Mouse (Mus musculus) adrenal gland, postnatal 14 days (tissue): Measurements from ENCODE around the gene Olfr808. TPM values are rescaled to one million over a fixed set of nuclear protein-coding genes. Genes with fewer than 3 reads are reported as not detected.

Experiments used
- DNase-seq: peaks from one replicate; pipeline ENCODE4 v3.0.0; 2021; ENCODE audit warnings: mixed read lengths
- long read RNA-seq, 2 experiments: library from polyadenylated mRNA; stranded (forward); transcript quantifications; one replicate each; pipeline ENCODE4 v2.0.0; 2021
- microRNA-seq, 2 experiments: library from miRNA; unstranded; fragments of <30 nt; microRNA quantifications; one replicate each; pipeline ENCODE4 v1.2.0; 2021
- total RNA-seq: library from RNA; stranded (reverse); gene quantifications from 2 replicates; pipeline ENCODE4 v1.2.3, GENCODE M21; 2021

Gene Olfr808
- total RNA-seq = not detected in 2 replicates
- long read RNA-seq, experiment 1 = 0 reads
- long read RNA-seq, experiment 2 = 0 reads

DNA sequence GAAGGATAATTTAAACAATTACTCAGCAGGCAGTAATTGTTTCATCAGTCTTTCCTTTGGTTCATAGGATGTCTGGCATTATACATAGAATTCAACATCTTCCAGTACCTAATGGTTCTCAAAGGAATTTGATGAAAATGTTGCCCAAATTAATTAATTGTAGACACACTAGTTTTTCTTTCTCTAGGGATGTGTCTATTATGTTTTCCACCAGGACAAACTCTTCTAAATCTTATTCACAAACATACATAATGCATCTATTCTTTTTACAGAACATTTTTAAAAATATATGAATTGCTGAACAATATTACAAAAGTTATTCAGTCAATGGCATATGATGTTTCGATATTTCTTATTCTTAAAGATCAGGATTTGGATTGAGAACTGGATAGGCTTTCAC, at the start of gene Olfr808:
TSS of gene Olfr808 (plus strand) at position 301 of the 400 bp plus-strand sequence.
- no peak for DNase-seq

DNA sequence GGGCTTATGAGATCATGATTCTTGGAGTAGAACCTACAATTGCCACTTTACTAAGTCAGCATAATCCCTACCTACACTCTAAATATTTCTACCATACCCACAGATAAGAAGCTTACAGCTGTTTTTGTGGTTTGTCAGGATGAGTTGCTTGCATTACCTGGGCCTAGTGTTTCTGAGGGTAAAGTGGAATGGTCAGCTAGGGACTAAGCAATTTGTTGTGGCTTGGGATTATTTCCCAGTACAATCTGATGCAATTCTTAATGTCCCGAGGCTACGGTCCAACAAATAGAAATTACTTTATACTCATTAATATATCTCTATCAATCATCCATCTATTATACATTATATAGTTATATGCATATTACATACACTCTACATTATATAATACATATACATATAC, 36.0 kb upstream of the Olfr808 start, which contains the start of gene Olfr805:
TSS of gene Olfr805 (minus strand) at position 101 of the 400 bp plus-strand sequence.
- no peak for DNase-seq

DNA sequence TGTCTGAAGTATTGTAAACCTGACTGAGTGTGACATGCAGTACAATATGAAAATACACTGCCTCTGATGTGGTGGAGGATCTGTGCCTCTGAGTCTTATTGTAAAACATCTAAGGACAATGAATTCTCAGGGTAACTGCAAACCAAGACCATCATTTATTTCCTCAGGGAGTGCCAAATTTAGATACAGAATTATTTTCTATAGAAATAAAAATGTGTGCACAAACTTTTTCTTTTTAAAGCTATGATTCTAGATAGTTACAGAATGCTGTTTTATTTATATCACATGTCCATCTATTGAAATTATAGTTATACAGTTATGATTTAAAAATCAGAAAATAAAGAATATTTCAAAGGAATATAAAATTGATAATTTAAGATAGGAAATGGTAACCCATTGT, 23.5 kb upstream of the Olfr808 start, which contains the start of gene Olfr806:
TSS of gene Olfr806 (minus strand) at position 101 of the 400 bp plus-strand sequence.
- no peak for DNase-seq

DNA sequence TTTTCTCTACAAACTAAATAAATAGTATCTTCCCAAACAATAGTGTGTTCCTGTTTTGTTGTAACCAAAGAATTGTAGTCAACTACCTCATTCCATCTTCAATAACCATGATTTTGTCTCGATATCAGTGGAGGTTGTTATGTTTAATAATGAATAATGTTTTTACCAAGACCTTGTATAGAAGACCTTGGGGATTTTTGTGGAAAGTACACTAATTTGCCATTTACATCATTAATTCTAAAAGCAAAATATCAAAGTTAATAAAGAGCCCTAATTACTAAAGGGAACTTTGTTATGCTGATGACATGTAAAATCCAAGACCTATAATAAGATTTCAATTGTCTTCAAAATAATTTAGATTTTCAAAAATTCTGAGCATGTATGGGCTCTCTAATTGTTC, 7.6 kb upstream of the Olfr808 start, which contains the start of gene Olfr807:
TSS of gene Olfr807 (minus strand) at position 101 of the 400 bp plus-strand sequence.
- no peak for DNase-seq

DNA sequence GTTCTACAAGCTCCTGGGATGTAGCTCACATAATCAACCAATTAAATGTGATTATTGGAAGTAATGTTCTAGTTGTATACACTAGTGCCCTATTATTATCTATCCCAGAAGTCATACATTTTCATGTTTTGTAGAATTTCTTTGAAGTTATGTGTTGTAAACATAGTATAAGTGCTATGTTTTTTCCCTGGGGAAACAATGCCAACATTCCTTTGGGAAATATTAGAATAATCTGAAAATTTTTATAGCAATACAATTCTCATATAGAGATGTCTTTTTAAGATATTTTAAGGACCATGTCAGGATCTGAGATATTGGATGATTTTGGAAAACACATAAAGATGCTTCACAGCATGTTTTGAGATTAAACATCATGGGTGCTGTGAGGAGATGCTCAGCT, 9.1 kb downstream of the Olfr808 start, which contains the start of gene Olfr809:
TSS of gene Olfr809 (plus strand) at position 301 of the 400 bp plus-strand sequence.
- DNase-seq = no peak

DNA sequence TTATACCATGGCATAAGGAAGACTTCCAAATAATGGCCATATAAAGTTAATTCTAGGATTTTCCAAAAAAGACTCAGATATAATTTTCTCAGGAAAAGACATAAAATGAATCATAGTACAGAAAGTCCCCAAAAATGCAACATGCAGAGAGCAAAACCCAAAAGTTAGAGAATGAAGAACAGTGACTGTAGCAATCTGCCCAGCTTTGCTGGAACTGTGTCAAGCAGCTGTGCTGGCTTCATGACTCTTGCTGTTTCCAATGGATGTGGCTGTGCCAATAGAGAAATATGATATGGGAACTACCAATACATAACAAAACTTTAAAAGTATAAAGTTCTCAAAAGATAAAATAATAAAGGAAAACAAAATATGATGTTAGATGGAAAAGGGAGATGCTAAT, 12.8 kb downstream of the Olfr808 start:
- no peak for DNase-seq

DNA sequence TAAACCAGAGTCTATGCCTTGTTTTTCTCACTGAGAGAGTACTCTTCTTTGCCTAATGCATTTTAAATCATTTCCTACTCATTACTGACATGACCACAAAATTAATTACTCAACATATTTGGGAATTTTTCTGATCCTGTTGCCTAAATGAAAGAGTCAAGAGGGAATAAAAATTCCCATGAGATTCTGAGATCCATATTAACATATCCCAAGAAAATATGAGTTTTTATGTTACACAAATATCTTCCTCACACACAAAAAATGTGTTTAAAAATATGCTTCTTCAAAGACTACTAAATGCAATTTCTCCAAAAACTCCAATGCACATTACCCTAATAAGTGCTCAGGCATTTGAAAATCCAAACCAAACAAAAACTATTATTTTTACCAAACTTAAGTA, 29.5 kb downstream of the Olfr808 start, which contains the start of gene Olfr810:
TSS of gene Olfr810 (minus strand) at position 101 of the 400 bp plus-strand sequence.
- DNase-seq = no peak

DNA sequence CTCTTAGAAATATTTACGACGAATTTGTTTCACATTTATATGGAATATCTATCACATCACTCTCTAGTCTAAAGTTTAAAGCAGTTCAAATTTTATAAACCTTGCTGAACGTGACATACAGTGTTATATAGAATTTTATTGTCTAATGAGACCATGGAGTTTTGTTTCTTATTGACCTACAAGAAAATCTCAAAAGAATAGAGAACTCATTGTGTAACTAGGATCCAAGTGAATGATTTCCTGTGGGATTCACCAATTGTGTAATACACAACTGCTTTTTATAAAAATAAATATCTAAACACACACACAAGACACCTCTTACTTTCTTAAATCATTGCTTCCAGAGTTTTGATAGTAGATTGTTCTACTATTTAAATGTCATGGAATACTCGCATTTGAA, 39.0 kb downstream of the Olfr808 start, which contains the start of gene Olfr811:
TSS of gene Olfr811 (minus strand) at position 101 of the 400 bp plus-strand sequence.
- no peak for DNase-seq

Small RNA genes lying within 50 kb of the gene (microRNA-seq; reads per million reads assigned to microRNA genes)
- gene Gm24485 = 0 reads per million in 2 experiments

Other genes with a start within 250 kb of the Olfr808 start
- not detected in 2 replicates for gene Olfr791, start 243.7 kb upstream of the Olfr808 start, total RNA-seq
- gene Olfr792, start 226.3 kb upstream of the Olfr808 start, total RNA-seq = not detected in 2 replicates
- gene Olfr794, start 197.8 kb upstream of the Olfr808 start, total RNA-seq = not detected in 2 replicates
- not detected in 2 replicates for gene Olfr796, start 152.9 kb upstream of the Olfr808 start, total RNA-seq
- not detected in 2 replicates for gene Olfr798, start 137.5 kb upstream of the Olfr808 start, total RNA-seq
- not detected in 2 replicates for gene Olfr799, start 128.0 kb upstream of the Olfr808 start, total RNA-seq
- not detected in 2 replicates for gene Olfr800, start 107.8 kb upstream of the Olfr808 start, total RNA-seq
- gene Olfr801, start 91.6 kb upstream of the Olfr808 start, total RNA-seq = not detected in 2 replicates
- gene Olfr802, start 77.3 kb upstream of the Olfr808 start, total RNA-seq = not detected in 2 replicates
- not detected in 2 replicates for gene Olfr803, start 71.2 kb upstream of the Olfr808 start, total RNA-seq
- gene Olfr804, start 62.3 kb upstream of the Olfr808 start, total RNA-seq = not detected in 2 replicates
- gene Olfr805, start 36.1 kb upstream of the Olfr808 start, total RNA-seq = not detected in 2 replicates
- gene Olfr806, start 23.6 kb upstream of the Olfr808 start, total RNA-seq = not detected in 2 replicates
- gene Olfr807, start 7.7 kb upstream of the Olfr808 start, total RNA-seq = not detected in 2 replicates
- gene Olfr809, start 9.2 kb downstream of the Olfr808 start, total RNA-seq = not detected in 2 replicates
- gene Olfr810, start 29.4 kb downstream of the Olfr808 start, total RNA-seq = not detected in 2 replicates
- gene Olfr811, start 38.9 kb downstream of the Olfr808 start, total RNA-seq = not detected in 2 replicates
- gene Olfr812, start 80.6 kb downstream of the Olfr808 start, total RNA-seq = not detected in 2 replicates
- gene Olfr813, start 89.9 kb downstream of the Olfr808 start, total RNA-seq = not detected in 2 replicates
- not detected in 2 replicates for gene Olfr814, start 114.4 kb downstream of the Olfr808 start, total RNA-seq
- not detected in 2 replicates for gene Olfr815, start 140.4 kb downstream of the Olfr808 start, total RNA-seq
- gene Olfr816, start 150.1 kb downstream of the Olfr808 start, total RNA-seq = not detected in 2 replicates
- gene Olfr818, start 183.6 kb downstream of the Olfr808 start, total RNA-seq = not detected in 2 replicates
- not detected in 2 replicates for gene Olfr819, start 201.8 kb downstream of the Olfr808 start, total RNA-seq
- not detected in 2 replicates for gene Olfr247, start 210.7 kb downstream of the Olfr808 start, total RNA-seq
- not detected in 2 replicates for gene Gm10310, start 219.6 kb downstream of the Olfr808 start, total RNA-seq
- not detected in 2 replicates for gene Olfr820, start 247.1 kb downstream of the Olfr808 start, total RNA-seq